Mouse (Mus musculus) midbrain, embryonic 15.5 days (tissue): ENCODE measurements at regions not wholly inside any gene's neighbourhood (a gene's known extent, or its start where the extent isn't known, plus 50 kb on each side); places are given as distances from the start of the nearest gene placed in this dataset.
A peak's percentile ranks its signal among the peaks of the same experiment; 100 is the strongest.

Experiments used
- ATAC-seq: fragments of 200-750 bp; cut with Nextera tagmentation; replicated peaks from 2 replicates; pipeline ENCODE4 v1.8.0; 2017; ENCODE audit warnings: moderate TSS enrichment
- H3K27ac ChIP-seq: fragments of 300-500 bp; sonication (generic); 2 replicates; pipeline ENCODE4 v1.5.1; 2015; ENCODE audit warnings: mild to moderate bottlenecking, inconsistent platforms
- H3K27me3 ChIP-seq: fragments of 300-500 bp; sonication (generic); replicated peaks from 2 replicates; pipeline ENCODE4 v1.6.1; 2015; ENCODE audit warnings: inconsistent platforms
- H3K36me3 ChIP-seq: fragments of 300-500 bp; sonication (generic); replicated peaks from 2 replicates; pipeline ENCODE4 v1.6.1; 2015; ENCODE audit warnings: inconsistent platforms
- H3K4me1 ChIP-seq: fragments of 300-500 bp; sonication (generic); 2 replicates; pipeline ENCODE4 v1.6.1; 2015; ENCODE audit warnings: inconsistent platforms
- H3K4me2 ChIP-seq: fragments of 300-500 bp; sonication (generic); 2 replicates; pipeline ENCODE4 v1.6.1; 2015; ENCODE audit warnings: inconsistent platforms, mild to moderate bottlenecking, moderate library complexity
- H3K4me3 ChIP-seq: fragments of 300-500 bp; sonication (generic); 2 replicates; pipeline ENCODE4 v1.5.1; 2015; ENCODE audit warnings: mild to moderate bottlenecking, inconsistent platforms
- H3K9ac ChIP-seq: fragments of 300-500 bp; sonication (generic); 2 replicates; pipeline ENCODE4 v1.6.1; 2015; ENCODE audit warnings: mild to moderate bottlenecking, inconsistent platforms
- H3K9me3 ChIP-seq: fragments of 300-500 bp; sonication (generic); 2 replicates; pipeline ENCODE4 v1.6.1; 2016; ENCODE audit warnings: inconsistent platforms
- WGBS: fragments of 180-500 bp; shearing (Covaris S2); methylation state at CpG from one replicate; pipeline ENCODE4 v1.1.7; 2015; ENCODE audit warnings: mixed read lengths; 5-methylcytosine and 5-hydroxymethylcytosine counted together

GRCm38 (mm10) chr17:64994483-64994882 is 158.6 kb upstream of the 4930583I09Rik start:
- H3K4me1 ChIP-seq: no peaks in the 10 kb centered on the region
- 94% methylated on average over 10 of the region's 10 CpGs for WGBS
- H3K27ac ChIP-seq: no peak overlapping the region
- H3K9ac ChIP-seq: no peak overlapping the region
- H3K27me3 ChIP-seq: no peaks in the 10 kb centered on the region
- no peaks in the 10 kb centered on the region for H3K36me3 ChIP-seq
- no peak overlapping the region for H3K4me3 ChIP-seq
- no peak overlapping the region for H3K4me2 ChIP-seq
- H3K9me3 ChIP-seq: no peaks in the 10 kb centered on the region
- no peak for ATAC-seq

- 37% methylated on average over 3 of the region's 3 CpGs for WGBS
- Histone ChIP-seq H3K9me3 (no peaks in the 10 kb centered on the region), H3K9ac (no peak overlapping the region), H3K27me3 (no peaks in the 10 kb centered on the region), H3K27ac (no peak overlapping the region), H3K4me3 (no peak overlapping the region), H3K36me3 (no peaks in the 10 kb centered on the region), H3K4me1 (no peaks in the 10 kb centered on the region), H3K4me2 (no peak overlapping the region)
- ATAC-seq: no peak
These were observed 155.4 kb upstream of the 4930583I09Rik start for GRCm38 (mm10) chr17:64991262-64991661.

GRCm38 (mm10) chr17:64984276-64985011 is 148.6 kb upstream of the 4930583I09Rik start:
- H3K27ac ChIP-seq: no peak overlapping the region
- no peak overlapping the region for H3K4me3 ChIP-seq
- 80% methylated on average over 14 of the region's 14 CpGs for WGBS
- H3K27me3 ChIP-seq: no peaks in the 10 kb centered on the region
- no peak overlapping the region for H3K4me2 ChIP-seq
- no peaks in the 10 kb centered on the region for H3K9me3 ChIP-seq
- ATAC-seq: no peak
- H3K9ac ChIP-seq: no peak overlapping the region
- no peaks in the 10 kb centered on the region for H3K36me3 ChIP-seq
- no peaks in the 10 kb centered on the region for H3K4me1 ChIP-seq

DNA sequence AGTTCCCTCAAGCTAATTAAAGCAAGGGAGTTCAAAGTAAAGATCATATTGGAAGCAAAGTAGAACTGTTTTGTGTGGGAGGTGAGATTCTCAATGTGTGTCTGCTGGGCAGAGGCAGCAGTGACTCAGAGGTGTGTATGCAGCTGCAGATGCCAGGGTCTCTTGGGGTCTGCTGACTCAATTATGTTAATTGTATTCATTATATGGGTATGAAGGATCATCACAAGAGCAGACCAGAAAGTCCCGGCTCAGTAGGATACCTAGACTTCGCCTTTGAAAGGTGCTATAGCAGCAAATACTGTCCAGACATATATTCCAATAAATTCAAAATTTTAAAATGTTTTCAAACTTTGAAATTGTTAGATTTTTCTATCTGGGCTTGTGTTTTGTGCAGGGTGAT is 147.6 kb upstream of the 4930583I09Rik start:
- Histone ChIP-seq H3K9ac (no peak overlapping the region), H3K9me3 (no peaks in the 10 kb centered on the region), H3K27ac (no peak overlapping the region), H3K4me3 (no peak overlapping the region), H3K4me1 (no peaks in the 10 kb centered on the region), H3K36me3 (no peaks in the 10 kb centered on the region), H3K4me2 (no peak overlapping the region), H3K27me3 (no peaks in the 10 kb centered on the region)
- 55% methylated on average over 2 of the region's 2 CpGs for WGBS
- ATAC-seq: no peak

GRCm38 (mm10) chr17:64964153-64964552 is 128.3 kb upstream of the 4930583I09Rik start:
- no peak overlapping the region for H3K9ac ChIP-seq
- no peak overlapping the region for H3K4me3 ChIP-seq
- no peaks in the 10 kb centered on the region for H3K36me3 ChIP-seq
- no peak overlapping the region for H3K27ac ChIP-seq
- no peaks in the 10 kb centered on the region for H3K27me3 ChIP-seq
- no peak overlapping the region for H3K4me2 ChIP-seq
- no peaks in the 10 kb centered on the region for H3K4me1 ChIP-seq
- ATAC-seq: no peak
- WGBS: 88% methylated on average over 4 of the region's 4 CpGs
- no peaks in the 10 kb centered on the region for H3K9me3 ChIP-seq

DNA sequence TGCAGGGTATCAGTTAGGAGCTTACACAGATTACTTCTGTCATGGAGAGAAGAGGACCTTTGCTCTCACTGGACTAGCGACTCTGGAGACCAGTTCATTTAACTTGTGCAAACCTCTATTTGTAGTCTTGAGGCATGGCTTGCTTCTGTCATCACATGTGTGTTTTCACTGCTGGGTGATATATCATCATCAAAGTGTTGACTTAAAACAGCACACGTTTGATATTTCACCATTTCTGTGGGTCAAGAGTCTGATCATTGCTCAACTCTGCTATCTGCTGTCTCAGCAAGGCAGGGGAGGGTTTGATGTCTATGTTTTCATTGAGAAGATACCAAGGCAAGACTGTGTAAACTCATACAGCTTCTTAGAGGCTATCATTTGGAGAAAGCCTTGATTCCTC is 126.0 kb upstream of the 4930583I09Rik start:
- Histone ChIP-seq H3K9me3 (no peaks in the 10 kb centered on the region), H3K27ac (no peak overlapping the region), H3K4me2 (no peak overlapping the region), H3K36me3 (no peaks in the 10 kb centered on the region), H3K9ac (no peak overlapping the region), H3K4me3 (no peak overlapping the region), H3K27me3 (no peaks in the 10 kb centered on the region), H3K4me1 (0 out of 2 replicates have a peak, but pooled peaks cover under 1% of the 10 kb centered on the region)
- WGBS: 85% methylated on average over 2 of the region's 2 CpGs
- no peak for ATAC-seq

GRCm38 (mm10) chr17:64957495-64957894 is 121.6 kb upstream of the 4930583I09Rik start:
- 60% methylated on average over 9 of the region's 9 CpGs for WGBS
- Histone ChIP-seq H3K27ac (no peak overlapping the region), H3K27me3 (no peaks in the 10 kb centered on the region), H3K36me3 (no peaks in the 10 kb centered on the region), H3K4me1 (peaks cover 5% of the 10 kb centered on the region; the same call in 1 of the 2 replicates), H3K4me2 (no peak overlapping the region), H3K9ac (no peak overlapping the region), H3K9me3 (no peaks in the 10 kb centered on the region), H3K4me3 (no peak overlapping the region)
- ATAC-seq: 0 out of 2 replicates have a peak, but pooled peaks have one; percentile 33

DNA sequence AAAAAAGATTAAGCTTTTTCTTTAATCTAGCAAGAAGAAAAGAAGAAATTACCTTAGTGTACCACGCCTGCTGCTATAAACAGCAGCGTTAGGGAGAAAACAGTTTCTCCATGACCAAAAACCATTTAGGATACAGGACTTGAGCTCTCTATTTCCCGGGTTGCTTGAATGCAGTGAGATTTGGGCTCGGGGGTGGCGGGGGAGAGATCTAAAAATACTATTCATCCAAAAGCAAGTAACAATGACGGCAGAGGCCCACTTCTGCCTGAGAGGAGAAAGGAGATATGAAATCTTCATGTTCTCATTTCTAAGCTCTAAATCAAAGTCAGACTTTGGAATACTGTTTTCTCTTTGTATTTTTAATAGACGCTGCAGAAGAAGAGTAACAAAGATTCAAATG is 120.6 kb upstream of the 4930583I09Rik start:
- Histone ChIP-seq H3K27me3 (no peaks in the 10 kb centered on the region), H3K27ac (no peak overlapping the region), H3K9ac (no peak overlapping the region), H3K4me3 (no peak overlapping the region), H3K4me2 (no peak overlapping the region), H3K9me3 (no peaks in the 10 kb centered on the region), H3K4me1 (peaks cover 5% of the 10 kb centered on the region; the same call in 1 of the 2 replicates), H3K36me3 (no peaks in the 10 kb centered on the region)
- WGBS: 81% methylated on average over 7 of the region's 7 CpGs
- no peak for ATAC-seq

DNA sequence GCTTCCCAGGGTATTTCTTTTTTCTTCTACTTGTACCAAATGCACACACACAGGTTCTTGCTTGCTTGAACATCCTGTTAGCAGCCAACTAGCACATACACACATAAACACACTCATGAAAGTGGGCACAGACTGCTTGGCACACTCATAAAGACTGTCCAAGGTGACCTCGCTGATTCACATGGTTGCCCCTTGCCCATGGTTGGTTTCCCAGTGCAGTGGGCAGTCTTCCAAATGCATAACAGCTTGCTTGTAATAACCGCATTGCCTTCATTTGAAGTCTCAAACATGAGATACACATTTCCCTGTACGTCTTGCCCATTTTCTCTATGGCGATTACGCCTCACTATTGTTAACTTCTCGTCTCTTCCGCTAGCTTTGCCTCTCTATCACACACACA is 117.4 kb upstream of the 4930583I09Rik start:
- Histone ChIP-seq H3K4me3 (no peak overlapping the region), H3K9ac (no peak overlapping the region), H3K36me3 (no peaks in the 10 kb centered on the region), H3K4me1 (peaks cover 5% of the 10 kb centered on the region; the same call in 1 of the 2 replicates), H3K4me2 (no peak overlapping the region), H3K9me3 (no peaks in the 10 kb centered on the region), H3K27ac (no peak overlapping the region; the same call in 1 of the 2 replicates), H3K27me3 (no peaks in the 10 kb centered on the region)
- ATAC-seq: no peak; the same call in 1 of the 2 replicates
- 92% methylated on average over 7 of the region's 7 CpGs for WGBS

- no peak overlapping the region for H3K9ac ChIP-seq
- 72% methylated on average over 1 of the region's 1 CpGs for WGBS
- no peak for ATAC-seq
These were observed 115.7 kb upstream of the 4930583I09Rik start for GRCm38 (mm10) chr17:64951625-64951940.

DNA sequence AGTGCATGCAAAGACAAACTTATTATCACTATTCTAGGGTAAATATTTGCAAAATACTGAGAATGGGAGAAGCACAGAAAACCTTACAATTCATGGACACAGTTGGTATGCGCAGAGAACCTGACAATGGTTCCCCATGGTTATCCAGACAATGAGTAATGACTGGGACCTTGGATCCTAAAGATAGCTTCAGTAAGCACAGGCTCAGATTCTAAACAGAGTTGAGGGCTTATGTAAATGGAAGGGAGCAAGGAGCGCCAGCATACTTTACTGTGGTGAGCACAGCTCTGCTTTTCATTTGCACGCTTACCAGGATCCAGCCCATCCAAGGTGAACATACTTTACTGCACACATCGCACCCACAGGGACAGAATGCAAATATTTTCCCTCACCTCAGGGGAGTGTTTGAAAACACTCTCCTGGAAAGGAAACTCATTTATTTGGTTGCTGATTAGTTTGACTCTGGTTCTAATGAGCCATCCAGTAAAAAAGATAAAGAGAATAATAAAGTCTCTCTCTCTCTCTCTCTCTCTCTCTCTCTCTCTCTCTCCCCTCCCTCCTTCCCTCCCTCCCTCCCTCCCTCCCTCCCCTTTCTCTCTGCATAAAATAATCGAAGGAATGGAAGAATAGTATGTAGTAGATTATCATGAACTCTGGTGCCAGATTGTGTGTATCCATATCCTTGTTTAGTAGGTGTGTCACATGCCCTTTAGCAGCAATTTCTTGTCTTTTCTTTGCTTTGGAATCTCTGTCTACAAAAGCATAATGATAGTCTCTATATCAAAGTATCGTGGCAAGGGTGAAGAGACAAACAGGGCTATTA is 115.1 kb upstream of the 4930583I09Rik start:
- no peaks in the 10 kb centered on the region for H3K9me3 ChIP-seq
- H3K4me1 ChIP-seq: peaks cover 2% of the 10 kb centered on the region; the same call in 1 of the 2 replicates
- H3K27me3 ChIP-seq: no peaks in the 10 kb centered on the region
- no peak overlapping the region for H3K4me2 ChIP-seq
- H3K9ac ChIP-seq: no peak overlapping the region
- 69% methylated on average over 6 of the region's 6 CpGs for WGBS
- no peak for ATAC-seq
- H3K27ac ChIP-seq: no peak overlapping the region
- H3K4me3 ChIP-seq: no peak overlapping the region
- no peaks in the 10 kb centered on the region for H3K36me3 ChIP-seq

More at GRCm38 (mm10) chr17:64951625-64951940, 115.7 kb upstream of the 4930583I09Rik start:
- no peaks in the 10 kb centered on the region for H3K9me3 ChIP-seq
- H3K4me2 ChIP-seq: no peak overlapping the region
- no peaks in the 10 kb centered on the region for H3K27me3 ChIP-seq
- no peak overlapping the region for H3K4me3 ChIP-seq
- H3K27ac ChIP-seq: no peak overlapping the region
- peaks cover 2% of the 10 kb centered on the region; the same call in 1 of the 2 replicates for H3K4me1 ChIP-seq
- H3K36me3 ChIP-seq: no peaks in the 10 kb centered on the region

DNA sequence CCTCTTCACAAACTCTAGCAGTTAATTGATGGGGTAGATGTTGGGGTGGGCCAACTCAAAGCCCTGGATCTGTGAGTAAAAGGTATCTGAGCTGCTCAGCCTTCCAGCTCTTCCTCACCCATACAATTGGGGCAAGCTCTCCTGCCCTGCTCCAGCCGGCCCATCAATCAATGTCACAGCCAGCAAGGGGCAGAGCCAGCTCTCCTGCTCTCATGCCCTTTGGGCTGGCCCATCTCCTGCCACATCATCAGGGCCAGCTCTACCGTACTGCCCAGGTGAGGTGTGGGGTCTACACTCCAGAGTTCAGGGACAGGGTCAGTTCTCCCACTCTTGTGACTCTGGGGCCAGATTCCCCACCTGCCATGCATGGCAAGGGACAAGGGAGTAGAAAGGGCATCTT is 107.3 kb upstream of the 4930583I09Rik start:
- Histone ChIP-seq H3K4me1 (no peaks in the 10 kb centered on the region), H3K4me2 (no peak overlapping the region), H3K27ac (no peak overlapping the region), H3K36me3 (no peaks in the 10 kb centered on the region), H3K9ac (no peak overlapping the region), H3K9me3 (no peaks in the 10 kb centered on the region), H3K27me3 (no peaks in the 10 kb centered on the region), H3K4me3 (no peak overlapping the region)
- no peak for ATAC-seq
- 94% methylated on average over 2 of the region's 2 CpGs for WGBS
